Mouse (Mus musculus) urinary bladder, postnatal 0 days (tissue): Measurements from ENCODE around the gene Tepp. TPM values are rescaled to one million over a fixed set of nuclear protein-coding genes. Genes with fewer than 3 reads are reported as not detected.

Experiments used
- polyA plus RNA-seq: library from polyadenylated mRNA; unstranded; fragments of >200 nt; fragmentation: Nextera tagmentation; extraction: Ambion mirVana; gene quantifications from 2 replicates; pipeline ENCODE4 v1.2.1, GENCODE M21; 2015

The Tepp gene
- 0.34 TPM in 1 of 2 replicates, not detected in the other for polyA plus RNA-seq

GRCm38 (mm10) chr8:95310342-95310970 lies at the start of gene Tepp:
TSS of gene Tepp (plus strand) at chr8:95310566.

GRCm38 (mm10) chr8:95306431-95306830 lies 3.9 kb upstream of the Tepp start, which contains the start of gene Cngb1:
TSS of gene Cngb1 (minus strand) at chr8:95306585.

GRCm38 (mm10) chr8:95331720-95332436 lies 21.5 kb downstream of the Tepp start, which contains the start of the genes Zfp319 and Usb1:
TSS of gene Zfp319 (minus strand) at chr8:95331950.
TSS of gene Usb1 (plus strand) at chr8:95332284.

GRCm38 (mm10) chr8:95352151-95352870 lies 41.9 kb downstream of the Tepp start, which contains the start of gene Mmp15:
TSS of gene Mmp15 (plus strand) at chr8:95352268.

Other genes starting within 250 kb of the Tepp start
- gene Katnb1, start 229.4 kb upstream of the Tepp start, polyA plus RNA-seq, result 9.5 and 10.5 TPM in 2 replicates
- 31.9 and 32.3 TPM in 2 replicates for gene Kifc3, start 107.8 kb upstream of the Tepp start, polyA plus RNA-seq
- gene Cngb1, start 4.0 kb upstream of the Tepp start, polyA plus RNA-seq, result 1.2 and 1.6 TPM in 2 replicates
- 3.6 and 3.7 TPM in 2 replicates for gene Zfp319, start 21.4 kb downstream of the Tepp start, polyA plus RNA-seq
- 36.5 and 37.2 TPM in 2 replicates for gene Usb1, start 21.7 kb downstream of the Tepp start, polyA plus RNA-seq
- gene Mmp15, start 41.7 kb downstream of the Tepp start, polyA plus RNA-seq, result 7.3 and 7.8 TPM in 2 replicates
- 64.7 and 65.2 TPM in 2 replicates for gene Cfap20, start 124.3 kb downstream of the Tepp start, polyA plus RNA-seq
- gene Csnk2a2, start 179.5 kb downstream of the Tepp start, polyA plus RNA-seq, result 5.8 and 7.1 TPM in 2 replicates
- gene Ccdc113, start 223.5 kb downstream of the Tepp start, polyA plus RNA-seq, result 0.39 and 0.45 TPM in 2 replicates